Mouse (Mus musculus) intestine, embryonic 15.5 days (tissue): Measurements from ENCODE around the gene Ncf2. TPM values are rescaled to one million over a fixed set of nuclear protein-coding genes. Genes with fewer than 3 reads are reported as not detected.

Experiments
- ATAC-seq: fragments of 200-750 bp; cut with Nextera tagmentation; 2 replicates; pipeline ENCODE4 v1.8.0; 2017; ENCODE audit warnings: moderate TSS enrichment, moderate library complexity
- H3K27ac ChIP-seq: fragments of 300-500 bp; sonication (generic); 2 replicates; pipeline ENCODE4 v1.5.1; 2015; ENCODE audit warnings: mild to moderate bottlenecking, inconsistent platforms
- H3K27me3 ChIP-seq: fragments of 300-500 bp; sonication (generic); replicated peaks from 2 replicates; pipeline ENCODE4 v1.6.1; 2015; ENCODE audit warnings: inconsistent platforms
- H3K36me3 ChIP-seq: fragments of 300-500 bp; sonication (generic); 2 replicates; pipeline ENCODE4 v1.6.1; 2015; ENCODE audit warnings: inconsistent platforms
- H3K4me1 ChIP-seq: fragments of 300-500 bp; sonication (generic); replicated peaks from 2 replicates; pipeline ENCODE4 v1.6.1; 2015; ENCODE audit warnings: inconsistent platforms
- H3K4me2 ChIP-seq: fragments of 300-500 bp; sonication (generic); replicated peaks from 2 replicates; pipeline ENCODE4 v1.6.1; 2015; ENCODE audit warnings: mild to moderate bottlenecking, inconsistent platforms
- H3K4me3 ChIP-seq: fragments of 300-500 bp; sonication (generic); replicated peaks from 2 replicates; pipeline ENCODE4 v1.5.1; 2015; ENCODE audit warnings: inconsistent platforms
- H3K9ac ChIP-seq: fragments of 300-500 bp; sonication (generic); 2 replicates; pipeline ENCODE4 v1.6.1; 2015; ENCODE audit warnings: inconsistent platforms
- H3K9me3 ChIP-seq: fragments of 300-500 bp; sonication (generic); 2 replicates; pipeline ENCODE4 v1.6.1; 2016; ENCODE audit warnings: inconsistent platforms
- WGBS: fragments of 180-500 bp; shearing (Covaris S2); methylation state at CpG from one replicate; pipeline ENCODE4 v1.1.7; 2015; 5-methylcytosine and 5-hydroxymethylcytosine counted together
- polyA plus RNA-seq: library from polyadenylated mRNA; unstranded; fragments of >200 nt; fragmentation: Nextera tagmentation; extraction: Ambion mirVana; gene quantifications from 2 replicates; pipeline ENCODE4 v1.2.1, GENCODE M21; 2015

Gene Ncf2
- polyA plus RNA-seq, 1 experiment from 2014 or later: 8.8 TPM

- Histone ChIP-seq H3K27ac (no peak overlapping the region), H3K9me3 (no peaks in the 10 kb centered on the region), H3K4me1 (peaks cover 15% of the 10 kb centered on the region), H3K4me3 (no peak overlapping the region), H3K4me2 (no peak overlapping the region), H3K27me3 (no peaks in the 10 kb centered on the region), H3K36me3 (no peaks in the 10 kb centered on the region), H3K9ac (no peak overlapping the region)
- no peak for ATAC-seq
- 75% methylated on average over 4 of the region's 4 CpGs for WGBS
These were observed 13.0 kb upstream of the Ncf2 start for GRCm38 (mm10) chr1:152786953-152787352.

GRCm38 (mm10) chr1:152788121-152788660 lies 11.8 kb upstream of the Ncf2 start:
- Histone ChIP-seq H3K9ac (no peak overlapping the region), H3K27me3 (no peaks in the 10 kb centered on the region), H3K9me3 (no peaks in the 10 kb centered on the region), H3K27ac (no peak overlapping the region), H3K4me2 (no peak overlapping the region), H3K4me1 (peaks cover 15% of the 10 kb centered on the region), H3K4me3 (no peak overlapping the region), H3K36me3 (no peaks in the 10 kb centered on the region)
- 33% methylated on average over 4 of the region's 4 CpGs for whole genome bisulfite sequencing
- ATAC-seq: no peak

DNA sequence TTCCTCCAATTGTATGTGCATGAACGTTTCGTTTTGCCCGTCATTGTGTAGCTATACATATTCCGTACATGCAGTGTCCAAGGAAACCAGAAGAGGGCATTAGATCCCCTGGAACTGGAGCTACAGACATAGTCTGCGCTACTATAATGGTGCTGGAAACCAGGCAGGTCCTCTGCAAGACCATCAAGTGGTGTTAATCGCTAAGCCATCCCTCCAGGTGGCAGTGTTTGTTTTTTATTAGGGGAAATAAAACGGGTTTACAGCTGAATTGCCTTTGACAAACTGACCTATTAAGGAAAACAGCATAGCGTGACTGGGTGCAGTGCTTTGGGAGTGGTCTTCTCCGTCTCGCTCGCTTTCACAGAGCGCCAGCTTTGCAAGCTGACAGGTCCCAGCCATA lies 9.7 kb upstream of the Ncf2 start:
- H3K9me3 ChIP-seq: no peaks in the 10 kb centered on the region
- H3K9ac ChIP-seq: no peak overlapping the region
- no peaks in the 10 kb centered on the region for H3K36me3 ChIP-seq
- H3K27me3 ChIP-seq: no peaks in the 10 kb centered on the region
- peaks cover 15% of the 10 kb centered on the region for H3K4me1 ChIP-seq
- ATAC-seq: peak; percentile 70
- H3K4me2 ChIP-seq: peak overlapping the region; percentile 30; the same call in 1 of the 2 replicates
- H3K4me3 ChIP-seq: no peak overlapping the region
- WGBS: 20% methylated on average over 12 of the region's 12 CpGs
- peak overlapping the region; percentile 67; the same call in 1 of the 2 replicates for H3K27ac ChIP-seq

DNA sequence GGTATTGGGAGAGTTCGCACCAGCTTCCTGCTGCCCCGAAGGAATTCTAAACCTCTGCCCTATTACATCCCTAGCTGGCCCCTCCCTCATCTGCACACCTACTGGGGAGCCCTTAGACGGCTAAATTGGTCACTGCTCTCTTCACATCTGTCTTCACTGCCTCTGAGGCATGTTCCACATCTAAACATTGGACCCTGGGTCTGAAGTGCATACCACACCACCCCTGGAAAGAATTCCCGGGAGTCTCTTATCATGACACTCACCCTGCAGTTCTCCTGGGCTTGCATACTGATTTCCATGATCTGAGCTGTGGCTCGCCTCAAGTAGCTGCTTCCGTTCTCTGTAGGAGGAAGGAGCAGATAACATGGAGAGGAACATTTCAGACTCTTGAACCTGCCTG lies 9.2 kb upstream of the Ncf2 start:
- Histone ChIP-seq H3K9ac (no peak overlapping the region), H3K36me3 (no peaks in the 10 kb centered on the region), H3K4me2 (peak overlapping the region; percentile 30; the same call in 1 of the 2 replicates), H3K9me3 (no peaks in the 10 kb centered on the region), H3K4me3 (no peak overlapping the region), H3K27me3 (no peaks in the 10 kb centered on the region), H3K4me1 (peaks cover 17% of the 10 kb centered on the region), H3K27ac (peak overlapping the region; percentile 67)
- peak; percentile 86 for ATAC-seq
- WGBS: 9% methylated on average over 6 of the region's 6 CpGs

GRCm38 (mm10) chr1:152791269-152791668 lies 8.7 kb upstream of the Ncf2 start:
- Histone ChIP-seq H3K4me2 (no peak overlapping the region), H3K36me3 (no peaks in the 10 kb centered on the region), H3K9me3 (no peaks in the 10 kb centered on the region), H3K27me3 (no peaks in the 10 kb centered on the region), H3K9ac (no peak overlapping the region), H3K27ac (peak overlapping the region; percentile 67), H3K4me3 (no peak overlapping the region), H3K4me1 (peaks cover 18% of the 10 kb centered on the region)
- ATAC-seq: peak; percentile 37
- 34% methylated on average over 4 of the region's 4 CpGs for WGBS

DNA sequence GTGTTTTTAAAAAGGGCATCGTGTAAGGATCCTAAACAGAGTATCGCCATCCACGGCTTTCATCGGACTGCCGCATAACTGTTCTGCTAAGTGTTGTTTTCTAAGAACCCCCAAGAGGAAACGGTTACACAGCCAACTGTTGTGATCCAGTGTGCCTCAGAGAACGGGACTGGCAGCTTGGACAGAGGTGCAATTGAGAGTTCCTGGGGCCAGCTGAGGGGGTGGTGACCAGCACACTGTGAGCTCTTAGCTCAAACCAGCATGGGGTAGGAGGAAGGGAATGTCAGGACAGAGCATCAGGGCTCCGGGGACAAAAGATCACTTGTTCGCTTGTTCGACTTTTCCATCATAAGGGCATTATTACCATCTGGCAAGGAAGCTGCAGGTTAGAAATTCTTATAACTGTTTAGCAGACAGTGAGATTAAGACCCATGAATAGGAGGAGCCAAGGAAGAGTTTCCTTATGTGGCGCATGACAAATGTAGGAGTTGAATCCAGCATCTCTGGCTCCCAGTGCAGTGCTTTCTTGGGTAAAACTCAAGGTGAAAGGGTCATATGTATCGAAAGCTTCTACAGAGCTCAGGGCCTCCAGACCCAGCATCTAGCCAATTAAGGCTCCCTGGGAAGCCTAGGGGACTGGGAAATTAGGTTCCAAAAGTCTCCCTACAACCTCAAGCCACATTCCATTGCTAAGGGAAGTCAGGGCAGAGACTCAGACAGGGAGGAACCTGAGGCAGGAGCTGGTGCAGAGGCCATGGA lies 7.1 kb upstream of the Ncf2 start:
- Histone ChIP-seq H3K4me1 (peaks cover 16% of the 10 kb centered on the region), H3K27me3 (no peaks in the 10 kb centered on the region), H3K4me2 (no peak overlapping the region), H3K27ac (no peak overlapping the region), H3K36me3 (no peaks in the 10 kb centered on the region), H3K9ac (no peak overlapping the region), H3K9me3 (no peaks in the 10 kb centered on the region), H3K4me3 (no peak overlapping the region)
- ATAC-seq: no peak
- 63% methylated on average over 12 of the region's 12 CpGs for WGBS

DNA sequence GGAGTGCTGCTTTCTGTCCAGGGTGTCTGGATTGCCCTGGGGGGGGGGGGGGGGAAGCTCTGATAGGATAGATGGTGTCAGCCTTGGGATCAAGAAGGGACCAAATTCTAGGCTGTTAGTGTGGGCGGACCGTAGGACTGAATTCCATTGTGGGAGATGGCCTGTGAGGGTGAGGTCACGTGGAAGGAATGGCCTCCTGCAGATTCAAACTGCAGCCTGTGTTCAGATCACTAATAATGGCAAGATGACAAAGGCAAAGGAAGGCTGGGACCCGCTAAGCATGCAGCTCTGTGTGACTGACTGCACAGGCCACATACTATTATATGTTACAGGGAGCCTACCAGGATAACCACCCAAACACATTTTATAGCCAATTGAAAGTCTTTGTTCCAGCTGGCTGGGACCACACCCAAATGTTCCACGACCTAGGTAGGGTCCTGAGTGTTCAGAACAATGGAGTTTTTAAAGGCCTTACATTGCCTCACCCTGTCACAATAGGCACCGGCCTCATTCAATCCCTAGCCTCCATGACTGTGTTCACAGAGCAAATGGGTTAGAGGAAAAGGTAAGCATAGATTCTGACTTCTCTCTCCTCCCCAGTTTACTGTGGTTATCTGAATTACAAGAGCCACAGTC lies 6.4 kb upstream of the Ncf2 start:
- Histone ChIP-seq H3K4me1 (peaks cover 14% of the 10 kb centered on the region), H3K4me2 (no peak overlapping the region), H3K27ac (no peak overlapping the region), H3K9me3 (no peaks in the 10 kb centered on the region), H3K9ac (no peak overlapping the region), H3K27me3 (no peaks in the 10 kb centered on the region), H3K4me3 (no peak overlapping the region), H3K36me3 (no peaks in the 10 kb centered on the region)
- WGBS: 67% methylated on average over 6 of the region's 6 CpGs
- no peak for ATAC-seq

DNA sequence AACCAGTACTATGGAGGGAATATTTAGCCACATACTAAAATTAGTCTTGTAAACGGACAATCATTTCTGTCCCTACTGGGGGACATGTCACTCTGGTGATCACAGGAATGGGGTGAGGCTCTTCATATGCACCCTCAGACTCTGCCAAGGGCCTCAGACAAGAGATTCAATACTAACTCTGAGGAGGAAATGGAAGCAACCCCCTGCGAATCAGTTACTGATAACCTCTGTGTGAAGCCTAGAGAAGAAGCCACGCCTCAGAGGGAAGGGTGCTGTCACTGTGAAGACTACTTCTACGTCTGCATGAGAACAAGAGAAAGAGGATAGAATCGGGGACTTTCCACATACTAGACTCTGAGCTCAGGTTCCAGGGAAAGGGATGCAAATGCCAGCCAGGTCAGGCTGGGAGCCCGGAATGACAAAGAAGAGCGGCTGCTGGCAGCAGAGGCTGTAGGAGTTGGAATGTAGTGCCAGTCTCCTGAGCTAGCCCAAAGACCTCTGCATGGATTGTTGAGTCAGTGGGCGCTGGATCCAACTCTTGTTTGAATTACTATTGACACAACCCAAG lies 4.2 kb upstream of the Ncf2 start:
- H3K4me1 ChIP-seq: peaks cover 11% of the 10 kb centered on the region
- ATAC-seq: no peak
- no peak overlapping the region for H3K4me2 ChIP-seq
- no peaks in the 10 kb centered on the region for H3K27me3 ChIP-seq
- no peaks in the 10 kb centered on the region for H3K9me3 ChIP-seq
- H3K9ac ChIP-seq: no peak overlapping the region
- no peak overlapping the region for H3K4me3 ChIP-seq
- 60% methylated on average over 8 of the region's 8 CpGs for WGBS
- H3K36me3 ChIP-seq: no peaks in the 10 kb centered on the region
- no peak overlapping the region for H3K27ac ChIP-seq

DNA sequence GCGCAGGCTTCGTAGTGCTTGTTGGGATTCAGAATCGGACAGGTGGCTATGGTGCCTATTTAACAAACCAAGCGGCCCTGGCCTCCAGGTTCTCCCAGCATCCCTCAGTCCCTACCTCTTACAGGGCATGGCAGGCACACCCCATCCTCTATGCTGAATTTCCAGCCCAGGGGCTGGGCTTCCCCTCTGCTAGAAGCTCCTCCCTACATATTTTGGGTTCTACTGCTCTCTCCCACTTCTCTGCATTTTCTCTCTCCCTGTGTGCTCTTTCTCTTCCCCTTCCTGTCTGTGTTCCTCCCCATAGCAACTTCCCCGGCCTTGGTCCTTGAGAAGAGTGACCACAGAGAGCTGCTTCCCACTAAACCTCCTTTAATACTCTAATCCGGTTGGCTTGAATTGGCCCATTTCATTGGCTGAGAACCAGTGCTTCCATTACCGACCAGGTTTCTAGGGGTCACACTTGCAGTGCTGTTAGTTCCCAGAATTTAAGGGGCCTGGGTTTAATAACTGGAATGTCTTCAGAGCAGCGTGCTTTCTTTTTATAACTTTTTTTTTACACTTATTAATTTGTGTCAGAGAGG lies 3.2 kb upstream of the Ncf2 start:
- Histone ChIP-seq H3K4me3 (no peak overlapping the region), H3K27ac (no peak overlapping the region), H3K4me1 (peaks cover 3% of the 10 kb centered on the region), H3K4me2 (no peak overlapping the region), H3K36me3 (no peaks in the 10 kb centered on the region), H3K9ac (no peak overlapping the region), H3K27me3 (no peaks in the 10 kb centered on the region), H3K9me3 (no peaks in the 10 kb centered on the region)
- WGBS: 84% methylated on average over 8 of the region's 8 CpGs
- no peak for ATAC-seq

DNA sequence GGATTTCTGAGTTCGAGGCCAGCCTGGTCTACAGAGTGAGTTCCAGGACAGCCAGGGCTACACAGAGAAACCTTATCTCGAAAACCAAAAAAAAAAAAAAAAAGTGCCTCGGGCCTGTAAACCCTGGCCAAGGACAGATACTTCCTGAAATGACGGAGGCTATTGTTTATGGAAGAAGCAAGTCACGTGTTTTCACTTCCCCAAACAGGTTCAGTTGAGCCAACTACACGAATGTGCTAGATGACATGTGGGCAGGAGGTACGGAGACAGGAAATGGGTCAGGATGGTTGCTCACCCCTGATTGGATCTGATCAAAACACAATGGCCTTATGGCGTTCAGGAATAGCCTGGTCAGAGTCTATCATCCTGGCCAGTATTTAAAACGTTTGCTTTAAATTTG lies 1.9 kb upstream of the Ncf2 start:
- WGBS: 61% methylated on average over 9 of the region's 9 CpGs

GRCm38 (mm10) chr1:152800633-152801176 lies 711 bp downstream of the Ncf2 start:
- Histone ChIP-seq H3K4me3 (no peak overlapping the region), H3K27ac (no peak overlapping the region), H3K27me3 (no peaks in the 10 kb centered on the region), H3K9ac (no peak overlapping the region), H3K36me3 (no peaks in the 10 kb centered on the region), H3K4me1 (peaks cover 2% of the 10 kb centered on the region), H3K9me3 (no peaks in the 10 kb centered on the region), H3K4me2 (no peak overlapping the region)
- ATAC-seq: no peak
- WGBS: 82% methylated on average over 13 of the region's 13 CpGs

More for the DNA sequence above, 1.9 kb upstream of the Ncf2 start:
- no peaks in the 10 kb centered on the region for H3K9me3 ChIP-seq
- peaks cover 3% of the 10 kb centered on the region for H3K4me1 ChIP-seq
- H3K27ac ChIP-seq: no peak overlapping the region
- no peaks in the 10 kb centered on the region for H3K27me3 ChIP-seq
- no peaks in the 10 kb centered on the region for H3K36me3 ChIP-seq
- no peak for ATAC-seq
- no peak overlapping the region for H3K4me3 ChIP-seq
- no peak overlapping the region for H3K9ac ChIP-seq
- no peak overlapping the region for H3K4me2 ChIP-seq

DNA sequence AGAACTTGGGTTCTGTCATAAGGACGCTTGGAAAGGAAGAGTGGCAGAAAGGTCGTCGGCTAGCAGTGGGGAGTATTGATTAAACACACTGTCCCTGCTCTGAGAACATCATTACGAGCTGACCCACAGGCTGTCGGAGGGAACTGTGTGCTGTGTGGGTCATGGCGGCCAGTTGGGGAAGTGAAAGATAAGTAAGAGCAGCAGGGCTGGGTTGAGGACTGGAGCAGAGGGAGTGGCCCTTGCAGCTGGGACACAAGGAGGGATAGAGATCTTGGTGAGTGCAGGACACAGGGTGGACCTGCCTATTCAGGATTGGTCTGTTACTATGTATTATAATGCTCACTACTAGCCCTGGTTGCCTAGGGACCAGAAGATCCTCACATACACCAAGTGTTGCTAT lies 4.9 kb downstream of the Ncf2 start:
- no peaks in the 10 kb centered on the region for H3K36me3 ChIP-seq
- no peak overlapping the region for H3K4me2 ChIP-seq
- peaks cover 10% of the 10 kb centered on the region for H3K4me1 ChIP-seq
- no peaks in the 10 kb centered on the region for H3K27me3 ChIP-seq
- no peak overlapping the region for H3K27ac ChIP-seq
- H3K9me3 ChIP-seq: no peaks in the 10 kb centered on the region
- no peak overlapping the region for H3K4me3 ChIP-seq
- ATAC-seq: no peak
- 69% methylated on average over 6 of the region's 6 CpGs for WGBS
- no peak overlapping the region for H3K9ac ChIP-seq
